Mouse (Mus musculus) adrenal gland, postnatal 0 days (tissue): ENCODE data around the gene Tbc1d15. TPM values are rescaled to one million over a fixed set of nuclear protein-coding genes. Genes with fewer than 3 reads are reported as not detected.

ENCODE experiments used
- polyA plus RNA-seq: library from polyadenylated mRNA; unstranded; fragments of >200 nt; fragmentation: Nextera tagmentation; extraction: Ambion mirVana; gene quantifications from 2 replicates; pipeline ENCODE4 v1.2.1, GENCODE M21; 2015

The Tbc1d15 gene
- 36.6 and 53.1 TPM in 2 replicates for polyA plus RNA-seq

DNA sequence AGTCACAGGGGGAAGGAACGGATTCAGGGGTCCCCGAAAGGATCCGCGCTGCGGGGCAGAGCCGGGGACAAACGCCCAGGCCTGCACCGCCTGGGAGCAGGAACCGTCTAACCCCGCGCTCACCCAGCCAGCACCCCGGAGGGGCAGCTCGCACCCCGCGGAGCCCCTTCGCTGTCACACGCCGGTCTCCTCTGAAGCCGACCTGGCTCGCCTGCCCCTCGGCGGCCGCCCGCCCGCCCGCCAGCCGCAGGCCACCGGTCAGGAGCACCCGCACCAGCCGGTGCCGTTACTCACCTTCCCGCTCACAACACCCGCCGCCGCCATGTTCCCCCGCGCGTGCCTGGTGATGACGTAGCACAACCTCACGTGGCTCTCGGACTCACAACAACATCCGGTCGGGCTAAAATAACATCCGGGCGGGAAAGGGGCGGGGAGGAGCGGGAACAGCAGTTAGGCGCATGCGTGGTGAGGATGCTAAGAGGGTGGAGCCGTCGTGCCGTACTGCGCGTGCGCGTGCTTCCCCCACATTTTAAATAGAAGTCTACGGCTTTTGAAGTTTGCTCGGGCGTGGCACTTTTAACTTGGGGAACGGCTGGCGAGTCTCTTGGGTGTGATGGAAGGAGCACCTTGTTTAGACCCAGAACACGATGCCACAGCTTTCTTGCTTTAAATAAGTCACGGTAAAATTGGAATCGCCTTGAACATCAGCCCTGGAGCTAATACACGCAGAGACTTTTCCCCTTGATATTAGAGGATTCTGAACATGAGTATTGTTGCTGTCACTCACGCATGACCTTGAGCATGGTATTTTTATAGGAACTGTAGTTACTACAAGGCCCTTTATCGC is at the start of gene Tbc1d15:
Gene Tbc1d15 (minus strand): TSS at position 380 of the 847 bp plus-strand sequence.

DNA sequence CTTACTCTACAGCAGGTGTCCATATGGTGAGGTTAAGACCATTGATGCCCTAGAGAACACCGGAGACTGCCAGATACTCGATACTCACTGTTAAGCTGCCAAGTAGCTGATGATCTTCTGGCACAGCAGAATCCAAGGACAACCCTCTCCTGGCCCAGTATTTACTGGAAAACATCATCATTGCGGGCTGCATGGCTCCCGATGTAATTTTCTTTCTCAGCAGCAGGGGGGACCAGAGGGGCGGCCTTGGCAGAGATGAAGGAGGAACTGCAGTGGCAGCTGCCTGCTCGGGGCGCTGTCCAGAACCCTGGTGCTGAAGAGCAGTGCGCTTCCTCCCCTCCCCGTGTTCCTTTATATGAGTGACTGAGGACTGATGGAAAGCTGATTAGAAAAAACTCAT is 66.6 kb downstream of the Tbc1d15 start, which contains the start of gene Tph2:
Gene Tph2 (minus strand): TSS at position 326 of the 400 bp plus-strand sequence.

Other genes with a start within 250 kb of the Tbc1d15 start
- gene Tph2, start 66.4 kb downstream of the Tbc1d15 start, polyA plus RNA-seq, result 0.07 and 0.14 TPM in 2 replicates
- 14.8 and 22.0 TPM in 2 replicates for gene Rab21, start 64.1 kb upstream of the Tbc1d15 start, polyA plus RNA-seq
- 25.6 and 31.9 TPM in 2 replicates for gene Tmem19, start 111.0 kb upstream of the Tbc1d15 start, polyA plus RNA-seq
- 10.3 and 12.4 TPM in 2 replicates for gene Thap2, start 133.0 kb upstream of the Tbc1d15 start, polyA plus RNA-seq
- gene Zfc3h1, start 133.5 kb upstream of the Tbc1d15 start, polyA plus RNA-seq, result 9.0 and 13.0 TPM in 2 replicates